Mouse (Mus musculus): Measurements from ENCODE around the gene Tnrc6c.

Tnrc6c gene

DNA sequence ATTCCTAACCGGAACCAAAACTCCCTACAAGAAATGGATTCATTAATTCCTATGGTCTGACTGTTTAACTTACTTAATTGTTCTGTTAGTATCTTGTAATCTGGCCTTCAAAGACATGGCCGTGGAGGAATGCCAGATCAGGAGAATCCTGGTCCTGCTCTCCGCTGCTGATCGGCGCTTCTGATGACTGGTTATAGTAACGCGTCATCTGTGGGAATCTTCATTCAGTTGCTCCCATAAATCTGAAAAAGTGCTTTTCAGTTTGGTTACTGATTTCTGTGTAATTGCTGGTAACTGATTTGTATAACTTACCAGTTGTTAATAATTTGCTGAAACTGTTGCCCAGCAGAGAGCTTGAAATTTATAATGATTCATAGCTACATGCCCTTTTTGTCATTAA is 77.4 kb downstream of the Tnrc6c start:
- no peak for DNase-seq

- no peak for DNase-seq
Measured at GRCm38 (mm10) chr11:117736037-117736689, 82.1 kb downstream of the Tnrc6c start.

GRCm38 (mm10) chr11:117738123-117738522 is 84.0 kb downstream of the Tnrc6c start:
- no peak for DNase-seq

DNA sequence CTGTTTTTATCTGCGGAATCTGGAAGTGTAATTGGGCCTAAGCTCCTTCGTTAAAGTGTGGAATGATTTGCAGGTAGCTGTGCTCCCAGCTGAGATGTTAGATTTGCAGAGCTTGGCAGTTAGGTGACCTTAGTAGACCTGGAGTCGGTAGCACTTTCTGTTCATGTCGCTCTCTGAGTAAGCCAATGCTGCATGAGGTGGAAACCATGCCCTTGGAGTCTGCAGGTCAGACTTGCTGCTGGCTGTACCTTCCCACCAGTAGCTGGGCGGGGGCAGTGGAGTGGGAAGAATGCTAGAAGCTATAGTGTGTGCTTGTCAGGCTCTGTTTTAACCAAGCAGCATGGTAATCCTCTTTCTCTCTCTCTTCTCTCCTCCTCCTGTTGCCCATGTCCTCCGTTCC is 87.0 kb downstream of the Tnrc6c start:
- no peak for DNase-seq

GRCm38 (mm10) chr11:117742243-117742642 is 88.2 kb downstream of the Tnrc6c start:
- no peak for DNase-seq

DNA sequence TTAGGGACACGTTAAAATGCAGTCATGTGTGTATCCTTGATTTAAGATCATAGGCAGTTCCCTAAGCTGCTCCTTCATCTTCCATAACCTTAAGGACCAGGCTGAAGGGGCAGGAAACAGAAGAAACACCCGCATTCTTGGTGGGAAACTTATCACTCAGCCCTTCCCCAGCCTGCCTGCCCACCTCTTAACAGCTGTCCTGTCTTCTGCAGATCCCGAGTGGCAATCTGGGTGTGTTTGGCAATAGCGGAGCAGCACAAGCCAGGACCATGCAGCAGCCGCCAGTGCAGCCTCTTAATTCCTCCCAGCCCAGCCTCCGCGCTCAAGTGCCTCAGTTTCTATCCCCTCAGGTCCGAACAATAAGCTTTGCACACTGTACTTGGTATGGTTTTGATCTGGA is 88.6 kb downstream of the Tnrc6c start:
- DNase-seq: no peak

GRCm38 (mm10) chr11:117743454-117744030 is 89.5 kb downstream of the Tnrc6c start:
- no peak for DNase-seq

DNA sequence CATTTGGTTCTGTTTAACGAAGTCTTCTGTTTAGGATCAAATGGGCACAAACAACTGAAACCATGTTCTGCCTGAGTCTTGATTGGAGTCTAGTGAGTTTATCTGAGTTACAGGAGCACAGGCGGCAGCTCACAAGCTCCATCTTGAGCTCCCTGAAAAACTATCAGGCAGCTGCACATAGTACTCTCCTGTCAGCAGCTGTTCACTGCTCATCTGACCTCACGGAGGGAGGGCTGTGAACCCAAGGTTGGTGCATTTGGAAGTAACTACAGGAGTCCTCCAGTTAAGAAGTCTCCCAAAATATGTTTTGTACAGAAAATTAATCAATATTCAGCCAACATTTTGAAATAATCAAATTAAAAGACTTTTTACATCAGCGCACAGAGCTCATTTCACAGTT is 94.5 kb downstream of the Tnrc6c start:
- DNase-seq: no peak

DNA sequence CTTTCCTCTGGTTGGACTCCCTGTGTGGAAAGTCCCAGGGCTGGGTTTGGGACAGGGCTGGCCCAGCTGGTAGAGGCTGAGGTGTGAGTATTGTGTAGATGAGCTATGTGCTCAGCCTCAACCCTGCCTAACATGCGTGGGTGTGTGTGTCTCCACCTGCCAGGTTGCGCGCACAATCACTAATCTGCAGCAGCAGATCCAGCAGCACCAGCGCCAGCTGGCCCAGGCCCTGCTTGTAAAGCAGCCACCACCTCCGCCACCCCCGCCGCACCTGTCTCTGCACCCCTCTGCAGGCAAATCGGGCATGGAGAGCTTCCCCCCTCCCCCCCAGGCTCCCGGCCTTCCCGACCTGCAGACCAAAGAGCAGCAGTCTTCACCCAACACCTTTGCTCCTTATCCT is 95.3 kb downstream of the Tnrc6c start:
- no peak for DNase-seq

- DNase-seq: no peak
Measured at GRCm38 (mm10) chr11:117751544-117751943, 97.5 kb downstream of the Tnrc6c start.

GRCm38 (mm10) chr11:117755891-117756290 is 101.8 kb downstream of the Tnrc6c start:
- DNase-seq: no peak

DNA sequence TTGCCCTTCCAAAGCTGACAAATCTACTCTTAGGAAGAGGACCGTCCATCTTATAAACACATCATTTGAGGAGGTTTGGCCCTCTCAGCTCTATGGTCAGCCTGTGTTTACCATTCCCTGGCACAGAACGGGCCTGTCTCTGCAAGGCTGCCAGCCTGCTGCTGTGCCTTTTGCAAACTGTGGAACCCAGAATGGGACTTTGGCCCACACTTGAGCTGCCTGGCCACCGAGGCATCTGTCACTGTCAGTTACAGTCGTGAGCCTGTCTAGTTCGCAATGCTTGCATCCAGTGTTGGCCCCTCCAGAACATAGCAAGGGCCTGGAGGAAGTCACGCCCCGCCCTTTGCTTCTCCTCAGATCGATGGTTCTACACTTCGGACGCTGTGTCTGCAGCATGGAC is 105.2 kb downstream of the Tnrc6c start:
- no peak for DNase-seq

- no peak for DNase-seq
Measured at GRCm38 (mm10) chr11:117760374-117761119, 106.5 kb downstream of the Tnrc6c start.

DNA sequence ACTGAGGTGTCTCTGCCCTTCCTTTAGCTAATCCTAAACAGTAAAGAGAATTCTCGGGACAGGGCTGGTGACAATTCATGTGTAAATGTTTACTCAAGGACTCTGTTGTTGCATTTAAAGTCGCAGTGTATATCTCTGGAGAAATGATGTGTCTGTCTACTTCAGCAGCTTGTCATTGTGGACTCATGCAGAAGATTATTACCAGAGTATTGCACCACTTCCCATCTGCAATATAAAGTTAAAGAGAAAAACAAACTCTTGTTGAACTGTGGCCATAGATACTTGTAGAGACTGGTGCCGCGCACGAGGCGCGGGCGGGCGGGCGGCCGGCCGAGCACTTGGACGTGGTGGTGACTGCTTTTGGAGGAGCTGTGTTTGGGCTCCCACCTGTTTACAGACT is 107.7 kb downstream of the Tnrc6c start:
- no peak for DNase-seq

GRCm38 (mm10) chr11:117762246-117762645 is 108.2 kb downstream of the Tnrc6c start:
- DNase-seq: no peak

DNA sequence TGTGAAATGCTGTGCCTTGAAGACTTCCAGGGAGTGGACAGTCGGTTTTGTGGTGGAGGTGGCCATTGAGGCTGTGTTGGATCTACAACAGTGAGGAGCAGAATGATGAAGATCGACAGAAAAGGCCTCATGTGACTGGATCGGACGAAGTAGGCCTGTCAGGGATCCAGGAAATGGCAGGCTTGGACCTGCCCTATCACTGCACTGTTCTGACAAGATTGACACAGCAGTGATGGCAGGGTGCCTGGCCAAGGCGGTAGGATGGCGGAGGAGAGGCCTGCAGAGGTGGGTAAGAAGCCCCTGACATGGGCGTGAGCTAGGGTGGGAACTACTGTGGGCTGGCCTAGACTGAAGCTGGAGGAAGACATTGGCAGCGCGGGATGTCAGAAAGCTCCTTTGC is 110.2 kb downstream of the Tnrc6c start:
- no peak for DNase-seq

GRCm38 (mm10) chr11:117765361-117765760 is 111.3 kb downstream of the Tnrc6c start:
- no peak for DNase-seq

DNA sequence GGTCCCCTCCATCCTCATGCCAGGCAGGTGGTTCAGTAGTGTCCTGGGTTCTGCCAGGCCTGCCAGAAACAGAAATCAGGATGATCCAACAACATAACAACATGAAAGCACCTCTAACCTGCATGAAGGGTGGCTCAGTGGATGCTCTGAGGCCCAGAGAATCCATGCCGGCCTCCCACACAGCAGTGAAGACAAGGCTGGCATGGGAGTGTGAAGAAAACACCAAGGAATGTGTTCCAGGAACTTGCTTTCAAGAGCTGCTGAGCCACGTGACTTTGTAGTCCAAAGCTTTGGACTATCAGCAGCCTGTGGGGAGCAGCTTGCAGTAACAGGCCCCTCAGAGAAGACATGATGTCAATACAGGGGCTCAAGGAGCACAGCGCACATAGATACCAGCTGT is 112.2 kb downstream of the Tnrc6c start:
- DNase-seq: no peak

DNA sequence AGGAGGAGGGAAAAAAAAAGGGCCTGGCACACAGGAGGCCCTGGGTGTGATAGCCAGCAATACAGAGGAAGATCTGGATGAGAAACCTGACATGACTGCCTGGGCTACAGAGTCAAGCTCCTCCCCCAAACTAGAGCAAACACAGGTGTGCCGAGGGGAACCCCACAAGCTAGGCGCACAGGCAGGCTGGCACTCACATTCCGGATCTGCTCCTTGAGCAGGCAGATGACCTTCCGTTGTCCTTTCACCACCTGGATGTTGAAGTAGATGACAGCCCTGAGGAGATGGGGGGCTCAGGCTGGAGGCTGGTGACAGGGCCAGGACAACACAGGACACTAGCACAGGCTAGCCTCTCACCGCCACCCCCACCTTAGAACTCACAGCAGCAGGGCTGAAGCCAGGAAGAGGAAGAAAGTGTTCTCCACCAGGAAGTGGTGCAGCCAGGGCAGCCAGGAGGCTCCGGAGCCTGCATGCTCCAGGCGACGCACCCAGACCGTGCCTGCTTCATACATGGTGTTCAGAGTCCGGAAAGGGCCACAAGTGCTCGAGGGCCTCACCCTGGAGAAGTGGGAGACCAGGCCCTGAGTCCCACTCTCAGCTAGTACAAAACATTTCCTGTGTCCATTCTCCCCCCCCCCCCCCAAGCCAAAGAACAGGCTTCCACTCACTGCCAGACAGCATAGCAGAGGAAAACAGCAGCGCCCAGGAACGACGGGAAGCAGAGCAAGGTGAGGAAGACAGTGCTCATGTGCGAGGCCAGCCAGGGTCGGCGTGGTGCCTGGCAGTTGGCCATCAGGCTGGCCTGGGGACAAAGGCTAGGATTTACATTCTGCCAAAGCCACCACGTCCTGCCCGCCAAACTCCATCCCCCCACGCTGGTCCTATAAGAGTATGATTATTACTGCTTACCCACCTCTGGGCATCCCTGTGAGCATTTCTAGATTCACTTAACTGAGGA is 114.9 kb downstream of the Tnrc6c start:
- DNase-seq: no peak

DNA sequence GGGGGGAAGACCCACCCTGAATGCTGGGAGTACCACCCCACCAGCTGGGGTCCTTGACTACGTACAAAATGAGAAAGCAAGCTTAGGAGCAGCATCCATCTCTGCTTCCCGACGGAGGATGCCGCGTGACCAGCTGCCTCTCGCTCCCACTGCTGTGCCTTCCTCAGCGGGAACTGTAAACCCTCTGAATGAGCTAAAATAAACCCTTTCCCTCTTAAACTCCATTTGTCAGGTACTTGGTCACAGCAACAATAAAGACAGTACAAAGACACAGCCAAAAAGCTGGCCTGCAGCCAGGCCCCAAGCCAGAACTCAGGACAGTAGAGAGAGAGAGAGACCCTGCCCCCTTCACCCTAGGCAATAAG is 115.6 kb downstream of the Tnrc6c start:
- no peak for DNase-seq

DNA sequence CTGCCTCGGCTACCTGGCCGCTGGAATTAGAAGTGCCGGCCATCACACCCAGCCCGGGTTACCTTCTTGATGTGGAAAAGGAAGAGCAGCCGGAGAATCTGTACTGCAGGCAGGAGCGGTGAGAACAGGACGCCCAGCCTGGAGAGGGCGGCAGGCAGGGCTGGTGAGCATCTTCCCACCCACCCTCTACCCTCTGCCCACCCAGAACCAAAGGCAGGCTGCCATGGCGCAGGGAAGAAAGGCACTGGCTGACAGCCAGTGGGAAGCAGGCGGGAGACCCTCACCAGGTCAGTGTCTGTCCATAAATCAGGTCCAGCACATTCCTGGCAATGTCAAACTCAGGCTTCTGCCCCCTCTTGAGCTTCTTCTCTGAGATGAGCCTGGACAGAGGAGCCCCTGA is 116.3 kb downstream of the Tnrc6c start:
- no peak for DNase-seq

- no peak for DNase-seq
Measured at GRCm38 (mm10) chr11:117772352-117772751, 118.3 kb downstream of the Tnrc6c start.

GRCm38 (mm10) chr11:117774925-117775324 is 120.8 kb downstream of the Tnrc6c start:
- DNase-seq: no peak

Data from liver (tissue).